Comparison of ENCODE assay signal across 23 mouse cellular contexts in genomic region chr1:183251818-183252217, GRCm38 (mm10). TPM values are rescaled to one million over a fixed set of nuclear protein-coding genes. Genes with fewer than 3 reads are reported as not detected.
DNase-seq lines count a peak whose midpoint lies in the region; ATAC-seq and TF ChIP-seq lines count a peak whose summit lies in the region.
"Had no signal": no experiment of that assay in that cellular context is flagged by ENCODE, and none has a peak within 500 bp of the region (broad histone marks: within the 10 kb centered on the region; RNA-seq: fewer than 3 reads in every experiment).

No protein-coding gene starts in this region.

- no peaks in the 10 kb centered on the region for H3K9me3 ChIP-seq in hindbrain, embryonic 12.5 days (replicated peaks)
- no peaks in the 10 kb centered on the region for H3K9me3 ChIP-seq in hindbrain, embryonic 11.5 days (ENCODE audit: control insufficient read depth, low read length)
- H3K9me3 ChIP-seq in hindbrain, embryonic 13.5 days: no peaks in the 10 kb centered on the region
- no peaks in the 10 kb centered on the region for H3K9me3 ChIP-seq in hindbrain, postnatal 0 days (ENCODE audit: low read length)
- H3K9me3 ChIP-seq in CH12.LX (replicated peaks; ENCODE audit: low read length) (no peaks in the 10 kb centered on the region), MEL (replicated peaks; ENCODE audit: insufficient read depth, low read length) (no peaks in the 10 kb centered on the region)
- no peaks in the 10 kb centered on the region for H3K9me3 ChIP-seq in forebrain, embryonic 15.5 days
- H3K9me3 ChIP-seq: G1E had no signal

- no peak for TF ChIP-seq EP300 in CH12.LX (IDR thresholded peaks at IDR 0.05; ENCODE audit: low read length)
- TF ChIP-seq EP300 in MEL (IDR thresholded peaks at IDR 0.05; ENCODE audit: low read depth in 1 of 2, low read length in 2 of 2): no peak

- H3K79me2 ChIP-seq in CH12.LX (replicated peaks; ENCODE audit: control insufficient read depth, extremely low read depth, insufficient read depth, poor library complexity, severe bottlenecking) (no peaks in the 10 kb centered on the region), MEL (ENCODE audit: control insufficient read depth, insufficient read depth, low read length, poor library complexity) (no peaks in the 10 kb centered on the region)

- no peak overlapping the region for H3K9ac ChIP-seq in hindbrain, embryonic 12.5 days
- H3K9ac ChIP-seq in hindbrain, embryonic 11.5 days (ENCODE audit: low read depth, low read length): no peak overlapping the region
- no peak overlapping the region for H3K9ac ChIP-seq in hindbrain, embryonic 13.5 days
- H3K9ac ChIP-seq in hindbrain, postnatal 0 days (replicated peaks; ENCODE audit: low read length): no peak overlapping the region
- H3K9ac ChIP-seq in CH12.LX (ENCODE audit: insufficient read depth, low read depth) (no peak overlapping the region), MEL (ENCODE audit: control insufficient read depth, low read depth, low read length, poor library complexity, severe bottlenecking) (no peak overlapping the region)
- H3K9ac ChIP-seq in forebrain, embryonic 15.5 days (replicated peaks): no peak overlapping the region

- H3K4me1 ChIP-seq in hindbrain, embryonic 12.5 days: peaks cover 11% of the 10 kb centered on the region
- H3K4me1 ChIP-seq in hindbrain, embryonic 11.5 days (replicated peaks; ENCODE audit: control insufficient read depth, insufficient read depth, low read length): no peaks in the 10 kb centered on the region
- peaks cover 20% of the 10 kb centered on the region for H3K4me1 ChIP-seq in hindbrain, embryonic 13.5 days (replicated peaks)
- H3K4me1 ChIP-seq in hindbrain, postnatal 0 days (ENCODE audit: insufficient read depth, low read length): no peaks in the 10 kb centered on the region
- 0 out of 4 replicates have a peak, but pooled peaks cover 0 to 2% of the 10 kb centered on the region in 2 experiments for H3K4me1 ChIP-seq in CH12.LX (ENCODE audit: control insufficient read depth in 1 of 2, insufficient read depth in 2 of 2)
- H3K4me1 ChIP-seq in MEL (ENCODE audit: control insufficient read depth in 1 of 2, insufficient read depth in 2 of 2, low read length in 2 of 2): peaks cover 17 to 23% of the 10 kb centered on the region in 2 experiments; a peak in 3 of 4 replicates
- peaks cover 7% of the 10 kb centered on the region for H3K4me1 ChIP-seq in forebrain, embryonic 15.5 days

- dilution Hi-C loops in CH12.LX (cut with MboI; ENCODE audit: extremely low pct_ligation_motif_present, extremely low pct_unique_long_range_greater_than_20kb, low sequenced_read_pairs): no loop called here

- H3K36me3 ChIP-seq in hindbrain, embryonic 12.5 days: no peaks in the 10 kb centered on the region
- no peaks in the 10 kb centered on the region for H3K36me3 ChIP-seq in hindbrain, embryonic 11.5 days (ENCODE audit: control insufficient read depth, insufficient read depth, low read length)
- H3K36me3 ChIP-seq in hindbrain, embryonic 13.5 days: no peaks in the 10 kb centered on the region
- no peaks in the 10 kb centered on the region for H3K36me3 ChIP-seq in hindbrain, postnatal 0 days (ENCODE audit: insufficient read depth, low read length)
- H3K36me3 ChIP-seq in CH12.LX (replicated peaks in 1 of 2; ENCODE audit: control insufficient read depth in 1 of 2, insufficient read depth in 1 of 2, low read length in 1 of 2): no peaks in the 10 kb centered on the region
- peaks cover 0 to 4% of the 10 kb centered on the region in 2 experiments; a peak in 2 of 4 replicates for H3K36me3 ChIP-seq in MEL (ENCODE audit: control insufficient read depth in 1 of 2, insufficient read depth in 2 of 2, low read length in 2 of 2)
- H3K36me3 ChIP-seq in forebrain, embryonic 15.5 days: no peaks in the 10 kb centered on the region
- H3K36me3 ChIP-seq: G1E had no signal

- no peak for TF ChIP-seq RAD21 in CH12.LX (IDR thresholded peaks at IDR 0.05; ENCODE audit: low read depth, low read length)
- no peak for TF ChIP-seq RAD21 in MEL (IDR thresholded peaks at IDR 0.05; ENCODE audit: low read depth, low read length)

- ATAC-seq in hindbrain, embryonic 12.5 days (ENCODE audit: low FRiP score): no peak
- ATAC-seq in hindbrain, embryonic 11.5 days (ENCODE audit: low FRiP score): no peak
- ATAC-seq in hindbrain, embryonic 13.5 days (ENCODE audit: low FRiP score): no peak
- no peak for ATAC-seq in hindbrain, postnatal 0 days
- ATAC-seq in forebrain, embryonic 15.5 days (replicated peaks): no peak
- ATAC-seq: activated CD4-positive, CD25-positive, alpha-beta regulatory T cell, adult 4 months; CD4-positive, CD25-positive, alpha-beta regulatory T cell, adult 4 months; Patski had no signal

- TF ChIP-seq POLR2A in CH12.LX (IDR thresholded peaks at IDR 0.05; ENCODE audit: low read depth, low read length) (no peak), MEL (IDR thresholded peaks at IDR 0.05; ENCODE audit: control insufficient read depth in 1 of 2, insufficient read depth in 1 of 2, low read depth in 1 of 2, low read length in 2 of 2, poor library complexity in 1 of 2) (no peak)

- DNase-seq in hindbrain, embryonic 11.5 days (ENCODE audit: low spot score): no peak
- no peak for DNase-seq in hindbrain, postnatal 0 days (ENCODE audit: low spot score)
- DNase-seq in CH12.LX (ENCODE audit: extremely low read depth): no peak
- DNase-seq in MEL (ENCODE audit: low read depth, low spot score): no peak
- no peak for DNase-seq in layer of hippocampus, adult 2 months (ENCODE audit: low spot score in 2 of 2)
- DNase-seq: adrenal gland, adult 2 months; adrenal gland, adult 8-10 months; adrenal gland, postnatal 10 days; adrenal gland, postnatal 14 days; adrenal gland, postnatal 25 days; adrenal gland, postnatal 36 days; B cell, adult 2 months; cerebellum, adult 11 months; cerebellum, adult 11-12 months; cerebellum, adult 18-20 months; cerebellum, adult 2 months had no signal

- H3K4me3 ChIP-seq in hindbrain, embryonic 12.5 days: no peak overlapping the region
- no peak overlapping the region for H3K4me3 ChIP-seq in hindbrain, embryonic 11.5 days (ENCODE audit: low read depth, low read length)
- H3K4me3 ChIP-seq in hindbrain, embryonic 13.5 days: no peak overlapping the region
- H3K4me3 ChIP-seq in hindbrain, postnatal 0 days (ENCODE audit: low read length): no peak overlapping the region
- no peak overlapping the region for H3K4me3 ChIP-seq in CH12.LX (replicated peaks in 1 of 3; ENCODE audit: low read depth in 2 of 3, low read length in 2 of 3, poor library complexity in 1 of 3)
- no peak overlapping the region for H3K4me3 ChIP-seq in MEL (ENCODE audit: control insufficient read depth in 1 of 2, insufficient read depth in 1 of 2, low read depth in 2 of 2, low read length in 2 of 2)
- H3K4me3 ChIP-seq in forebrain, embryonic 15.5 days: no peak overlapping the region
- no peak overlapping the region for H3K4me3 ChIP-seq in layer of hippocampus, adult 2 months

- WGBS in hindbrain, embryonic 12.5 days: 73% methylated on average over 2 of the region's 2 CpGs
- WGBS in hindbrain, embryonic 11.5 days: 84% methylated on average over 2 of the region's 2 CpGs
- WGBS in hindbrain, embryonic 13.5 days: 82% methylated on average over 2 of the region's 2 CpGs
- WGBS in hindbrain, postnatal 0 days: 79% methylated on average over 2 of the region's 2 CpGs
- 78% methylated on average over 2 of the region's 2 CpGs for WGBS in forebrain, embryonic 15.5 days

- no peaks in the 10 kb centered on the region for H3K27me3 ChIP-seq in hindbrain, embryonic 12.5 days
- H3K27me3 ChIP-seq in hindbrain, embryonic 11.5 days (ENCODE audit: control insufficient read depth, insufficient read depth, low read length): no peaks in the 10 kb centered on the region
- H3K27me3 ChIP-seq in hindbrain, embryonic 13.5 days: no peaks in the 10 kb centered on the region
- H3K27me3 ChIP-seq in hindbrain, postnatal 0 days (ENCODE audit: insufficient read depth, low read length): no peaks in the 10 kb centered on the region
- H3K27me3 ChIP-seq in CH12.LX (replicated peaks): no peaks in the 10 kb centered on the region
- no peaks in the 10 kb centered on the region for H3K27me3 ChIP-seq in MEL (ENCODE audit: control insufficient read depth in 1 of 2, insufficient read depth in 2 of 2, low read length in 2 of 2)
- no peaks in the 10 kb centered on the region for H3K27me3 ChIP-seq in forebrain, embryonic 15.5 days
- H3K27me3 ChIP-seq: Patski had no signal

- no peak for TF ChIP-seq CTCF in hindbrain, postnatal 0 days (IDR thresholded peaks at IDR 0.05; ENCODE audit: low read depth)
- TF ChIP-seq CTCF in CH12.LX (conservative IDR thresholded peaks at IDR 0.05 in 1 of 2, IDR thresholded peaks at IDR 0.05 in 1 of 2; ENCODE audit: low read depth in 2 of 2, low read length in 2 of 2): no peak
- no peak for TF ChIP-seq CTCF in MEL (IDR thresholded peaks at IDR 0.05 in 2 of 3, conservative IDR thresholded peaks at IDR 0.05 in 1 of 3; ENCODE audit: control insufficient read depth in 1 of 3, insufficient read depth in 1 of 3, low read depth in 2 of 3, low read length in 3 of 3, poor library complexity in 1 of 3, severe bottlenecking in 1 of 3)
- no peak for TF ChIP-seq CTCF in layer of hippocampus, adult 2 months (conservative IDR thresholded peaks at IDR 0.05)

- in situ Hi-C loops in CH12.LX (cut with MboI; ENCODE audit: low pct_ligation_motif_present, low pct_unique_long_range_greater_than_20kb, low sequenced_read_pairs): loop anchor here (25.0 kb wide), 1 partner anchor 690 kb away; the partner anchor contains the start of gene Capn8

- H3K27ac ChIP-seq in hindbrain, embryonic 12.5 days: peak overlapping the region; percentile 17; the same call in 1 of the 2 replicates
- H3K27ac ChIP-seq in hindbrain, embryonic 11.5 days (ENCODE audit: low read depth, low read length): no peak overlapping the region
- H3K27ac ChIP-seq in hindbrain, embryonic 13.5 days: 0 out of 2 replicates have a peak overlapping the region, but pooled peaks have one; percentile 71
- H3K27ac ChIP-seq in hindbrain, postnatal 0 days: no peak overlapping the region
- no peak overlapping the region for H3K27ac ChIP-seq in CH12.LX (ENCODE audit: insufficient read depth, low read depth)
- no peak overlapping the region for H3K27ac ChIP-seq in MEL (ENCODE audit: control insufficient read depth, low read depth, low read length)
- no peak overlapping the region for H3K27ac ChIP-seq in forebrain, embryonic 15.5 days (replicated peaks)
- no peak overlapping the region for H3K27ac ChIP-seq in layer of hippocampus, adult 2 months

- H3K4me2 ChIP-seq in hindbrain, embryonic 12.5 days (replicated peaks): no peak overlapping the region
- H3K4me2 ChIP-seq in hindbrain, embryonic 11.5 days (replicated peaks; ENCODE audit: low read depth, low read length): no peak overlapping the region
- no peak overlapping the region for H3K4me2 ChIP-seq in hindbrain, embryonic 13.5 days
- H3K4me2 ChIP-seq in hindbrain, postnatal 0 days (ENCODE audit: low read depth, low read length): no peak overlapping the region
- no peak overlapping the region for H3K4me2 ChIP-seq in CH12.LX (ENCODE audit: insufficient read depth, low read depth, poor library complexity, severe bottlenecking)
- H3K4me2 ChIP-seq in forebrain, embryonic 15.5 days (replicated peaks): no peak overlapping the region

RNA-seq across cellular contexts. Expression of gene Disp1, which starts 30.5 kb away (rescaled TPM):
- 15.8 and 20.7 TPM in 2 replicates for polyA plus RNA-seq in hindbrain, embryonic 12.5 days (2016; fragmentation: Nextera tagmentation; extraction: Ambion mirVana)
- polyA plus RNA-seq in hindbrain, embryonic 11.5 days (2014; fragmentation: Nextera tagmentation; extraction: Ambion mirVana): 11.2 and 12.7 TPM in 2 replicates
- 8.5 and 9.7 TPM in 2 replicates for polyA plus RNA-seq in hindbrain, embryonic 13.5 days (2015; fragmentation: Nextera tagmentation; extraction: Ambion mirVana)
- total RNA-seq in hindbrain, postnatal 0 days (2014; rRNA removed): 8.2 and 15.3 TPM in 2 replicates
- polyA plus RNA-seq in hindbrain, postnatal 0 days (2015; fragmentation: Nextera tagmentation; extraction: Ambion mirVana): 7.4 and 7.9 TPM in 2 replicates
- total RNA-seq in CH12.LX (2012; rRNA removed) (5.4 and 5.9 TPM in 2 replicates), CH12.LX (2014; rRNA removed) (3.1 and 3.4 TPM in 2 replicates), MEL (2012; rRNA removed) (5.9 and 6.3 TPM in 2 replicates)
- polyA plus RNA-seq in CH12.LX (2012; ENCODE audit: insufficient read length, low read depth) (8.9 and 11.3 TPM in 2 replicates), MEL (2012; ENCODE audit: insufficient read depth in 1 of 2, insufficient read length in 2 of 2, low read depth in 1 of 2, low replicate concordance in 2 of 2, missing spikeins in 1 of 2) (1 to 10 TPM in 1 of 2 experiments, not detected in 1; 9.9 TPM)
- polyA plus RNA-seq in forebrain, embryonic 15.5 days (2015; fragmentation: Nextera tagmentation; extraction: Ambion mirVana): 5.6 and 5.9 TPM in 2 replicates
- total RNA-seq in layer of hippocampus, adult 2 months (2021): 1 to 10 TPM; 4.6 to 5.8 TPM

RNA-seq across cellular contexts. Expression of gene Aida, which starts 44.6 kb away (rescaled TPM):
- polyA plus RNA-seq in hindbrain, embryonic 12.5 days (2016; fragmentation: Nextera tagmentation; extraction: Ambion mirVana): 72.7 and 74.3 TPM in 2 replicates
- polyA plus RNA-seq in hindbrain, embryonic 11.5 days (2014; fragmentation: Nextera tagmentation; extraction: Ambion mirVana): 34.9 and 40.9 TPM in 2 replicates
- 50.9 and 51.8 TPM in 2 replicates for polyA plus RNA-seq in hindbrain, embryonic 13.5 days (2015; fragmentation: Nextera tagmentation; extraction: Ambion mirVana)
- 48.5 and 63.1 TPM in 2 replicates for total RNA-seq in hindbrain, postnatal 0 days (2014; rRNA removed)
- 49.9 and 52.6 TPM in 2 replicates for polyA plus RNA-seq in hindbrain, postnatal 0 days (2015; fragmentation: Nextera tagmentation; extraction: Ambion mirVana)
- 11.0 and 15.8 TPM in 2 replicates for total RNA-seq in CH12.LX (2012; rRNA removed)
- 31.6 and 32.8 TPM in 2 replicates for total RNA-seq in CH12.LX (2014; rRNA removed)
- polyA plus RNA-seq in CH12.LX (2012; ENCODE audit: insufficient read length, low read depth): 41.7 and 45.2 TPM in 2 replicates
- total RNA-seq in MEL (2012; rRNA removed): 17.7 and 21.5 TPM in 2 replicates
- polyA plus RNA-seq in MEL (2012; ENCODE audit: insufficient read depth in 1 of 2, insufficient read length in 2 of 2, low read depth in 1 of 2, low replicate concordance in 2 of 2, missing spikeins in 1 of 2): 10 to 100 TPM in 1 of 2 experiments, not detected in 1; 36.0 TPM
- polyA plus RNA-seq in forebrain, embryonic 15.5 days (2015; fragmentation: Nextera tagmentation; extraction: Ambion mirVana): 54.0 and 55.5 TPM in 2 replicates
- total RNA-seq in layer of hippocampus, adult 2 months (2021): 10 to 100 TPM; 47.8 to 47.9 TPM

RNA-seq across cellular contexts. Expression of gene Brox, which starts 45.3 kb away (rescaled TPM):
- 77.8 and 86.9 TPM in 2 replicates for polyA plus RNA-seq in hindbrain, embryonic 12.5 days (2016; fragmentation: Nextera tagmentation; extraction: Ambion mirVana)
- 73.1 and 82.3 TPM in 2 replicates for polyA plus RNA-seq in hindbrain, embryonic 11.5 days (2014; fragmentation: Nextera tagmentation; extraction: Ambion mirVana)
- polyA plus RNA-seq in hindbrain, embryonic 13.5 days (2015; fragmentation: Nextera tagmentation; extraction: Ambion mirVana): 97.0 and 97.1 TPM in 2 replicates
- total RNA-seq in hindbrain, postnatal 0 days (2014; rRNA removed): 80.6 and 93.8 TPM in 2 replicates
- 82.3 and 84.4 TPM in 2 replicates for polyA plus RNA-seq in hindbrain, postnatal 0 days (2015; fragmentation: Nextera tagmentation; extraction: Ambion mirVana)
- 21.0 and 21.8 TPM in 2 replicates for total RNA-seq in CH12.LX (2012; rRNA removed)
- total RNA-seq in CH12.LX (2014; rRNA removed): 37.8 and 44.7 TPM in 2 replicates
- polyA plus RNA-seq in CH12.LX (2012; ENCODE audit: insufficient read length, low read depth): 19.8 and 20.4 TPM in 2 replicates
- total RNA-seq in MEL (2012; rRNA removed): 22.9 and 28.4 TPM in 2 replicates
- polyA plus RNA-seq in MEL (2012; ENCODE audit: insufficient read depth in 1 of 2, insufficient read length in 2 of 2, low read depth in 1 of 2, low replicate concordance in 2 of 2, missing spikeins in 1 of 2): 100 to 1,000 TPM in 1 of 2 experiments, 10 to 100 TPM in 1; 25.4 to 145 TPM
- 102 and 106 TPM in 2 replicates for polyA plus RNA-seq in forebrain, embryonic 15.5 days (2015; fragmentation: Nextera tagmentation; extraction: Ambion mirVana)
- total RNA-seq in layer of hippocampus, adult 2 months (2021): 10 to 100 TPM; 48.6 to 61.8 TPM

Comparison
In these comparisons a context has a peak if more than half of its experiments do, and no peak if none do; other contexts are left out.
1. H3K27ac ChIP-seq: peak in hindbrain, embryonic 12.5 days (single experiment) and hindbrain, embryonic 13.5 days (single experiment); none in hindbrain, embryonic 11.5 days (single experiment), hindbrain, postnatal 0 days (single experiment), CH12.LX (single experiment), MEL (single experiment), forebrain, embryonic 15.5 days (single experiment) and layer of hippocampus, adult 2 months (single experiment).